Mouse (Mus musculus) heart, adult 8-10 months (tissue): ENCODE measurements around the gene 4933427D14Rik. TPM values are rescaled to one million over a fixed set of nuclear protein-coding genes. Genes with fewer than 3 reads are reported as not detected.
"Not testable (repeated sequence)": the region's sequence is repeated elsewhere in the genome, so short reads cannot be mapped to it uniquely, and the experiment has no call there.

Source experiments
- DNase-seq: peaks from one replicate; pipeline ENCODE4 v3.0.0; 2022; ENCODE audit warnings: low spot score
- total RNA-seq, 4 experiments: library from RNA; stranded (reverse); gene quantifications; 2 replicates each; pipeline ENCODE4 v1.2.4; 2022

Gene 4933427D14Rik
- total RNA-seq, 4 experiments from 2014 or later: 2.5 to 3.9 (median 2.9) TPM

DNA sequence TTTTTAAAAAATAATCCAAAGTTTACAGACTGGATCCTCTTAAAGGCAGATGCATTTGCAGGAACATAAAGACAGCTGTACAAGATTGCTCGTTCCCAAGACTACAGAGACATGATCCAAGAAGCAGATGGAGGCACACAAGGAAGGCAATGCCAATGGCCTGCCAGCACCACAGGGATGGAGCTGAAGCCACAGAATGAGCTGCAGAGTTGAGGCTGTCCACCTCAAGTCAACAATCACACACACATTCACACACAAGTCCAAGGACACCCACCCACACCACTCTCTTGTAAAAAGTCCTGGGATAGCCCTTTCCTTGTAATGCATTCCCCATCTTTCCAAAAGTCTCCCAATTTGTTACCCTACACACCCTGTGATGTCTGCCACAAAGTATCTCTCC, 3.8 kb downstream of the 4933427D14Rik start:
- no peak for DNase-seq

DNA sequence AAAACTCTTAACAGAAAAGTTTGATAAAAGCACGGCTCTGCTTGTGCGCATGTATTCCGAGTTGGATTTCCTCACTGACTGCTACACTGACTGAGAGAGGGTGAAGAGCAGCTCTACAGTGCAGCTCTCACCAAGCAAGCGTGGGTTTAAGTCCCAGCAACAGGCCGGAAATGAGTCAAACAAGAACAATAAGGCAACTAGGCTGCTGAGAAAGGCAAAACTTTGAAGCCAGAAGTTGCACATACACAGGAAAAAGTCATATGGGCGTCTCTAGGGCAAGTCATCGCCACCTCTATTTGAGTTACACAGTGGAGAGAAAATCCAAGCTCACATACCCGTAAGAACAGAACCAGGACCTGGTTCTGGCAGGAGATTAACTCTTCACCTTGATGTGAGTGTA, 10.8 kb downstream of the 4933427D14Rik start:
- no peak for DNase-seq

GRCm38 (mm10) chr11:72194259-72194658, 13.0 kb downstream of the 4933427D14Rik start:
- DNase-seq: no peak

DNA sequence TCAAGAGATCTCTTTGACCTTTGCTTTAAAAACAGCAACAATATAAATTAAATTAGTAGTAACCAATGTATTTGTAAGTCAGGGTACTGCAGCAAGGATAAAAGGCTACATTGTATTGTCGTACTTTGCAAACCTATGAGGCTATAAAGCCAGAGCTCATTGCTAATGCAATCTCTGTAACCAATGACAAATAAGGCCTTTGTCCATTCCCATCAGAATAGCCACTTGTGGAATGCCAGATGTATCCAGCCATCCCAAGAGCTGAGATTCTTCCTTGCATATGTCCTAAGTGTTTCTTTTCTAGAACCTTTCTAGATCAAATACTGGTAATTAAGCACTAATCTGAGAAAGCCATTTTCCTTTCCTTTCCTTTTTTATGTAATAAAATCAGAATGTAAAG, 16.4 kb downstream of the 4933427D14Rik start:
- DNase-seq: no peak

GRCm38 (mm10) chr11:72184252-72184651, 23.0 kb downstream of the 4933427D14Rik start:
- no peak for DNase-seq

GRCm38 (mm10) chr11:72181136-72181535, 26.1 kb downstream of the 4933427D14Rik start:
- no peak for DNase-seq

DNA sequence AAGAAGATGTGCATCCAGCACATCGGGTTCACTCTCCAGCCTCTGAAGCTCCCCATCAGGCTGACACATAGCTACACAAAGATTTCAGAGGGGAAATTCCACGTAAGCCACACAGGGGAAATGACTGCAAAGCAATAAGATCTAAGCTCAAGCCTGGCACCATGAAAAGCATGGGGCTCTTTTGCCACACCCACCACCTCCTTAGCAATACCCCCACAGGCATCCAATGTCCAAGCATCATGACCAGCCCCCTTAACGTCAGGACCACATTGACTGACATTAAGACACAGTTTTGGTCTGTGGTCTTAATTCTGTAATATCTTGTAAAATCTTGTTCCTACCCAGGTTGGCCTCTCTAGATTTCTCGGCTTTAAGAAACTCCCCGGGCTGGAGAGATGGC, 26.7 kb downstream of the 4933427D14Rik start:
- DNase-seq: no peak

DNA sequence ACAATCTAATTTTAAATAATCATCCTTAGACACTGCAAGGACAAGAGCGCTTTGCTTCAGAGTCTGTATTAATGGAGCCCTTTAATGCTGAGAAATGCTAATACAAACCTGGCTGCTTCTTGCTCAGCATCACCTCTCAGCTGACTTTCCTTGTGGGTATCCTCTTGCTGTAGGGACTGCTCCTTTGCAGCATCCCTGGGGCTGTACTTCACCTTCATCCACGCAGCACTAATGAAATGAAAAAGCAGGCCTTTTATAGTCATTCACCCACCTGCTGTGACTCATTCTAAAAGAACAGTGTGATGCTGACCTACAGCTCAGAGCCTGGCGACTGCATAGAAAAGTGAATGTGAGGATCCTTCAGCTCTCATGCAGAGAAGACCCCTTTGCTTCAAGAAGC, 30.7 kb downstream of the 4933427D14Rik start:
- DNase-seq: no peak

DNA sequence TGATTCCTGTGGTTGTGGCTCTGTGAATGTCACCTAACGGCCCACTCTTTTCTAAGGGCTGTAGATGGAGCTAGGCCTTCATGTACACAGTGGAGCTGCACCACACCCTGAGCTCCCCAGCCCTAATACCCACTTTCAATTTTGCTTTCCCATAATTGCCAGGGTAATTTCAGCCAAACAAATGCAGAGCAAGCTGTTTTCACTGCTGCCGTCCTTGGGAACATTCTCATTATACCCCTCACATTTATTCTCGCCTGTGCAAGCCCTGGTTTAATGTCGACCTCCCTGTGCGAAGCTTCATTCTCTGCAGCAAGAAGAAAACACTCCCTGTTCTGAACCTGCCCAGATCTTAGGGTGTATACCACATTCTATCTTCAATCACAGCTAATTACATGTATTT, 31.3 kb downstream of the 4933427D14Rik start:
- no peak for DNase-seq

- DNase-seq: no peak
These were observed 32.5 kb downstream of the 4933427D14Rik start for GRCm38 (mm10) chr11:72174721-72175120.

DNA sequence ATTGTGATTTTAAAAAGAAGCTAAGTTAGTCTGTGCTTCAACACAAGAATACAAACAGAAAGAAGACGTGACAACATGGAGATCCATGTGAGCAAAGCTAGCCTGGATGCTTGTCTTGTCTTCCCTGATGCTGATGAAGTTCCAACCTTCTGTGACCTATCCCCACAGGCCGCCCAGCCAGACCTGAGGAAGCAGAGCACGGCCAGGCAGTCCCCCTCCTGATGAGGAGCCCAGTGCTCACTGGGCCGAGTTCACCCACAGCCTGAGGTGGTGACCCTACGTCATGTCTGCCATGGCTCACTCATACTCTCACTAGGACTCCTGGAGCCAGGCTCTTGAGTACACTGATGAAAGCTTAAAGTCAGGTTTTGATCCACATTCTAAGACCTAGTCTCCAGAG, 33.8 kb downstream of the 4933427D14Rik start:
- no peak for DNase-seq

DNA sequence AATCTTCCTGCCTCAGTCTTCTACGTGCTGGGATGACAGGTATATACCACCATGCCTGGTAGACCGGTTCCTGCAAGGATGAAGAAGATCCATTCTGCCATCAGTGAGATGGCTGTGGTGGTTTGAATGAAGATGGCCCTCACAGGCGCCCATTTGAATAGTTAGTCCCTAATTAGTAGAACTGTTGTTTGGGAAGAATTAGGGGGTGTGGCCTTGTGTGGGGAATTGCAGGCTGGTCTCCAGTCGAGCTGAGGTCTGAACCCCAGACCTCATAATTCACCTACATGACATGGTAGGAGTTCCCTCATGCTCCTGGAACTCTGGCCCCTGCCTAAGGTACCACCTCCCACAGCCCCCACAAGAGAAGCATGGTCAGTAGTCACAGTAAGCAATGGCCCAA, 35.4 kb downstream of the 4933427D14Rik start:
- not testable (repeated sequence) for DNase-seq

DNA sequence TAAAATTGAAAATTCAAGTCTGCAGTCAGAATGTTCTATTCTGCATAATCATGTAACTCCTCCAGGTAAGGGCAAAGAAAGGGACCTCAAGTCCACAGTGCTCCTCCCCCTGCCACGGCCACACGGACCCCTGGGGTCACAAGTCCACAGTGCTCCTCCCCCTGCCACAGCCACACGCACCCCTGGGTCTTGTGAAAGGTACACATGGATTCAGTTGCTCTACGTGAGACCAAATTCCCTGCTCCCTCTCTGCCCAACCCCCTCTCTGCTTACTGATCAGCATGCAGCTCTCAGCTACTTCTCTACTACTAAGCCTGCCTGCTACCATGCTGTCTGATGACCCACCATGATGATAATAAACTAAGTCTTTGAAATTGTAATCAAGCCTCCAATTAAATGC, 37.4 kb downstream of the 4933427D14Rik start:
- no peak for DNase-seq

- no peak for DNase-seq
These were observed 44.1 kb downstream of the 4933427D14Rik start for GRCm38 (mm10) chr11:72163198-72163597.

DNA sequence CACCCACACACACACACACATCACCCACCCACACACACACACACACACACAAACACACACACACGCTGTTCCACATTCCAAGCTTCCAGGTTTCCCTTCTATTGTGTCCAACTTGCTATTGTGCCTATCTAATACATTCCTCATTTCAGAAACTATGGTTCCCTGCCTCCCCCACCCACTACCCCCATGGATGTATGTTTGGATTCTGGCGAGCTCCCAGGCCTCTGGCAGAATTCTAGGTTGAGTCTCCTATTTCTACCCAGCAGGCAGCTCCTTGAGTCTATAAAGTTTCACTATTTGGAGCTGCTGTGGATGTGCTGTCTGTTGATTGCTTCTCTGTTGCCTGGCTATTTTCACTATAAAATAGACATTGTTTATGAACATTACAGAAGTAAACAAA, 50.6 kb downstream of the 4933427D14Rik start:
- DNase-seq: no peak

DNA sequence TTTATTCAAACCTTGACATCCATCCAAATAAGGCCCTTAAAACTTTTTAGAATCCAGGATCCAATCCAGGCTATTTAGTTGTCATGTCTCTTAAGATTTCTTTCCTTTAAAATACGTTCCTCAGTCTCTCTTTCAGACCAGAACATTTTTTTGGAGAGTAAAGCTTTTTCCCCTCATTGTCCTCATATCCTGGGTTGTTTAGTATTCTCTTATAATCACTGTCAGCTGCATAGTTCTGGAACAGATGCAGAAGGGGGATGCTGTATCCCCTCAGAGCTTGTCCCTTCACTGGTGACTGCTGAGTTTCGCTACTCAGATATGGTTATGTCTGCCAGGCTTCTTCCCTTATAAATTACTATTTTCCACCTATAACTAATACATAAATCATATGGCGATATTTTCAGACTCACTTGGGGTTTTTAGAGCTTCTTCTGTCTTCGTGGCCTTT, 51.3 kb downstream of the 4933427D14Rik start:
- DNase-seq: no peak

GRCm38 (mm10) chr11:72155186-72155980, 51.9 kb downstream of the 4933427D14Rik start:
- no peak for DNase-seq

GRCm38 (mm10) chr11:72153122-72153862, 54.0 kb downstream of the 4933427D14Rik start:
- DNase-seq: no peak

GRCm38 (mm10) chr11:72151120-72151519, 56.1 kb downstream of the 4933427D14Rik start:
- no peak for DNase-seq

- DNase-seq: no peak
These were observed 59.3 kb downstream of the 4933427D14Rik start for GRCm38 (mm10) chr11:72147910-72148309.

- no peak for DNase-seq
These were observed 61.4 kb downstream of the 4933427D14Rik start for GRCm38 (mm10) chr11:72145877-72146248.

DNA sequence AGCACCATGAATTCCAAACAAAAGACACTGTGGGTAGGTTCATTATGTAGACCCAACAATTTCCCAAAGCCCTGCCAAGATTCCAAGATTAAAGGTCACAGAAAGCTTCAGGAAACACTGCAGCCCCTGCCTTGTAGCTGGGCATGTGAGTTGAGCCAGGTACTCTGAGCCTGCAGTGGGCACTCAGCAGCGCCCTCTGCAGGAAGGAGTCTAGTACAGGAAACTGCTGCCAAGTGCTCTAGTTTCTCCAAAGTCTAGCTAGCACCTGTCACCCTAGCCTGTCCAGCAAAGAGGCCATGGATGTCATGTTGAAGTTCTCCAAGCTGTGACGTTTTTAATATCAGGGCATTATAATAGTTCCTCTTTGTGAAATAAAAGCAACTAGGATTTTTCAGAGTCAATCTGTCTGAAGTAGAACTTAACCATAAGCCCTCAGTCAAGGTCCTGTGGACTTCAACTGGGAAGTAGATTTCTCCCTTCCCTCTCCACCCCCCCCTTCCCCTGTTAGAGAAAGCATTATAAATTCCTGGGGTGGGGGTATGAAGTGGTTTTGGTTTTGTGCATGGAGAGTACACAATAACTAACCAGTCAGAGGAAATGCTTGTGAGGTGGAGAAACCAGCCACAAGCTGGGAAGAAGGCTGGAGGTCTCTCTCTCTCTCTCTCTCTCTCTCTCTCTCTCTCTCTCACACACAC, 61.9 kb downstream of the 4933427D14Rik start:
- peak; percentile 23 for DNase-seq
